Mouse (Mus musculus): ENCODE data around the gene Il12rb1.

- no peak for TF ChIP-seq CTCF (conservative IDR thresholded peaks at IDR 0.05; ENCODE audit: low read length)
- no peak for TF ChIP-seq NANOG (IDR thresholded peaks at IDR 0.05; ENCODE audit: borderline replicate concordance, low read length)
- TF ChIP-seq POU5F1 (IDR thresholded peaks at IDR 0.05; ENCODE audit: borderline replicate concordance, low read length), result no peak
Measured at GRCm38 (mm10) chr8:70796403-70797080, 11.7 kb upstream of the Il12rb1 start.

Data from E14TG2a.4 (cell line).